Mouse (Mus musculus) cerebellum, adult 2 months (tissue): Measurements from ENCODE around the gene Lta.

Experiments used
- CTCF ChIP-seq: fragments of 200-500 bp; IDR thresholded peaks from 2 replicates; pipeline ENCODE4 v1.5.1; 2011; ENCODE audit warnings: low read depth, mild to moderate bottlenecking, control low read depth, low read length, moderate library complexity, borderline replicate concordance; ENCODE audit not compliant: insufficient read depth
- POLR2A ChIP-seq: fragments of 200-500 bp; IDR thresholded peaks from 2 replicates; pipeline ENCODE4 v1.6.1; 2011; ENCODE audit warnings: low read length, control low read depth, borderline replicate concordance; ENCODE audit not compliant: insufficient read depth

DNA sequence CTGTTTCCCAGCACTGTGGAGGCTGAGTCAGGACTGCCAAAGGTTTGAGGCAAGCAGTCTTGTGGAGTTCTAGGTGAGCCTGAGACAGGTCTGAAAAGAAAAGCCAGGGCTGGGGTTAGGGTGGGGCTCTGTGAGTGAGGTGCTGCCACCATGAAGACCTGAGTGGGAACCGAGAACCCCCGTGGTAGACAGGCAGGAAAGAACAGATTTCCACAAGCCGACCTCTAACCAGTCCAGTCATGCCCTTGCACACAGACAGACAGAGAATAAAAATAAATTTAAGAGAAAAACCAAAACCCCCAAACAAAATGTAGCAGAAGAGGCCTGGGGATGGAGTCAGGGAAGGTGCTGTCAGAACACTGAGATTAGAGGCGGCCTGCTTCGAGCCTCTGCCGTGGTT lies 29.8 kb downstream of the Lta start:
- TF ChIP-seq CTCF (no peak), POLR2A (no peak)
